Mouse (Mus musculus) liver, embryonic 14.5 days (tissue): ENCODE measurements at regions not wholly inside any gene's neighbourhood (a gene's known extent, or its start where the extent isn't known, plus 50 kb on each side); places are given as distances from the start of the nearest gene placed in this dataset.

Experiments
- CTCF ChIP-seq: IDR thresholded peaks from 2 replicates; pipeline ENCODE4 v1.5.1; 2016; ENCODE audit warnings: antibody characterized with exemption, low read depth, control low read depth
- EP300 ChIP-seq: IDR thresholded peaks from 2 replicates; pipeline ENCODE4 v1.6.1; 2016; ENCODE audit warnings: antibody characterized with exemption, low read depth

DNA sequence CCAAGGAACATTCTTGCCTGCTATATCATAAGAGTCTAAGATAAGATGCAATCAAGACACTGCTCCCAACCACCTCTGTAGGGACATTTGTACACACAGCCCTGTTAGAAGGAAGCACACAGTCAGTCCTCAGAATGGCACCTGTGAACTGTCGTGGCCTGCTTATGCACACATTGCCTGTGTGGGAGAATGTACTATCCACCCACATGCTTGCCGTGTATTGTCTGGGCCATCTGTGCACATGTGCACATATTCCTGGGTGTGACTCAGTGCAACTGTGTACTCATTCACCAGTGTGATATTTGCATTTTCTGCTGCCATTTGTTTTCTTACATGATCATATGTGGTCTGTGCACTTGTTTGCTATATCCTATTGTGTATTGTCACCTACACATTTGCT is 333.8 kb upstream of the 3110018I06Rik start:
- no peak for TF ChIP-seq CTCF
- no peak for TF ChIP-seq EP300
